Mouse (Mus musculus): ENCODE data around the gene Tmem230. TPM values are rescaled to one million over a fixed set of nuclear protein-coding genes. Genes with fewer than 3 reads are reported as not detected.

Gene Tmem230
- total RNA-seq, 2 experiments from 2014 or later: 23.5 to 23.9 TPM

DNA sequence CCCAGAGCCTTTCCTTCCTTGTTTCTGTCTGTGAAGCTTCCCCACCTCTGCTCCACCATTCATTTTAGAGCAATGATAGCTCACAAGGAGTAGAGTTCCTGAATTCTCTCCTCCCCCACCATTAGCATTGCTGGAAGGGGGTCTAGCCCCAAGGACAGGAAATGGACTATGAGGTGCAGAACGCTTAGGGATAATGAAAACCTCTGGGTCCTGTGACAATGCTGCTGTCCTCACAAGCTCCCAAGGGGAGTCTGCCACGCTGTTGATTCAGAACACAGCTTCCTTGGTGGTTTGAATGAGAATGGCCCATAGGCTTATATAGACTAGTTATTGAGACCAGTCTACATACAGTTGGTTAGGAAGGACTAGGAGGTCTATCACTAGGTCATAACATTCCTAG lies 12.3 kb downstream of the Tmem230 start:
- intact Hi-C loops (cut with DNase I): loop anchor here (5.0 kb wide), 1 partner anchor 93 kb away; no protein-coding TSS in a partner anchor
- no peak for DNase-seq

GRCm38 (mm10) chr2:132233985-132234765 lies 13.4 kb downstream of the Tmem230 start:
- intact Hi-C loops (cut with DNase I): no loop called here
- DNase-seq: no peak

GRCm38 (mm10) chr2:132232413-132232945 lies 15.1 kb downstream of the Tmem230 start:
- intact Hi-C loops (cut with DNase I): no loop called here
- DNase-seq: no peak

GRCm38 (mm10) chr2:132224359-132224758 lies 23.2 kb downstream of the Tmem230 start:
- intact Hi-C loops (cut with DNase I): no loop called here
- DNase-seq: no peak

GRCm38 (mm10) chr2:132221611-132222073 lies 26.0 kb downstream of the Tmem230 start:
- no peak for DNase-seq
- intact Hi-C loops (cut with DNase I): no loop called here

- DNase-seq: no peak
- intact Hi-C loops (cut with DNase I): no loop called here
Measured at GRCm38 (mm10) chr2:132211995-132212656, 35.5 kb downstream of the Tmem230 start.

GRCm38 (mm10) chr2:132210806-132211312 lies 36.7 kb downstream of the Tmem230 start:
- no peak for DNase-seq
- intact Hi-C loops (cut with DNase I): no loop called here

GRCm38 (mm10) chr2:132208246-132208881 lies 39.2 kb downstream of the Tmem230 start:
- intact Hi-C loops (cut with DNase I): no loop called here
- no peak for DNase-seq

DNA sequence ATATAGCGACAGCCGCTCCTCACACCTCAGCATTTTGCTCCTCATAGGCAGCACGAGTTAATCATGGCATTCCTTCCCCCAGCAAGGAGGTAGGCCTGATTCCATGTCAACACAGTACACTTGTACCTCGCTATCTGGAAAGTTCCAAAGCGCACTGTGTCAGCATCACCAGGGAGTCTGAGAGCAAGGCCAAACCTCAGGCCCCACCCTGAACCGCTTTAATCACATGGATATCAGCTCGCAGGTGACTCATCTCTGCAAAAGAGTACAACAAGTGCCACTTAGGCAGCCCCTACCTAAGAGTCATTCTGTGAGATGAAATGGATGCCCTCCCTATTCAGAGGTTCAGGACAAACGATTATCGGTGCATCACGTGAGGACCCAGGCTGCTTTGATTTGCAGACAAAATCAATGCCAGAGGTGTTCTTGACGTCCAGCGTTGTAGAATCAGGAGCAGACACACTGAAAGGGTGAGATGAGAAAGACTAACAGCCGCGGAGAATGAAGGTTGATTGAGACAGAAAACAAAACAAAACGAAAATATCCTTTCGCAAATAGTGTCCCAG lies 41.2 kb downstream of the Tmem230 start:
- intact Hi-C loops (cut with DNase I): no loop called here
- DNase-seq: no peak

DNA sequence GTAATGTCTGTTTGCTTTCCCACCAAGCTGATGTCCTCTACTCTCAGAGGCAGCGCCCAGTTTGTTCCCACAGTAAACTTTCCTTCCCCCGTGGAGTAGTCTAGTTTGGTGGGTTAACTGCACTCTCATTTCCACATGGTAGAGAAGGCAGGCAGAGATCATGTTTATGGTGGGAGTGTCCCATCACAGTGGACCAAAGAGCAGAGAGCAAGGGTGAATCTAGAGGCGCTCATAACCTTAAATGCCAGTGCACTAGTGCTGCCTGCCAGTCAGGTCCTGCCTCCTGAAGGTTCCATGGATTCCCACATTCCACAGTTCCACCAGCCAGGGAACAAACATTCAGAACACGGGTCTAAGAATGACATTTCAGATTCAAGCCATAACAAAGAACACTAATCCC lies 42.1 kb downstream of the Tmem230 start:
- no peak for DNase-seq
- intact Hi-C loops (cut with DNase I): no loop called here

DNA sequence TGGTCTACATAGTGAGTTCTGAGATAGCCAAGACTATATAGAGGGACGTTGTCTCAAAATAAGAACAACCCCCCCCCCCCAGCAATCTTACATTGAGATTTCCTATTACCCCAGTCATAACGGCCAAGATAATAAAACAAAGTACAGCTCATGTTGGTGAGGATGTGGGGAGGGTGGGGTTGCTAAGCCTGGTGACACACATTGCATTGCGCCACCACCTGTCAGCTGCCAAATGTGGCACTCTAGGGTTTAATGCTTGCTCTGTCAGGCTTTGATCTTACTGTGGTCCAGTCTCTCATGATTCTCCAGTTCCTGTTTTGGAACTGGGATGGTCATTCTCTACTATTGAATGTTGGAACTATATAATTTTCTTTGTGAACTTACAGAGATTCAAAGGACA lies 43.8 kb downstream of the Tmem230 start:
- no peak for DNase-seq
- intact Hi-C loops (cut with DNase I): no loop called here

DNA sequence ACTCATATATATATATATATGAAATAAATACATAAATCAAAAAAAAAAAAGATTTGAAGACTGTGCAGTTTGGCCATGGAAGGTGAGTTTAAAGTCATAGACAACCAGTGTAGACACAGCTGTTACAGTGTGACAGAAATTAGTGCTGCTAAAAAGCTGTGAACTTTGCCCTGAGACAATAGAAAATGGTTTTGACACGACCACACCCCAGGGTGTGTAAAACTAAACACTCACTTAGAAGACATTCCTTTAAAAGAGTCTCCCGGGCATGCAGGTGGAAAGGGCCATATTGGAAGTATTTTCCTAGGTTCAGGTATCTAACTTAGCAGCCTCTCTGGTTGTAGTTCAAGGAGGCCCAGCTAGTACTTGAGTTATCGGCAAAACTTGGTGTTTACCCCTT lies 44.4 kb downstream of the Tmem230 start:
- no peak for DNase-seq
- intact Hi-C loops (cut with DNase I): no loop called here

DNA sequence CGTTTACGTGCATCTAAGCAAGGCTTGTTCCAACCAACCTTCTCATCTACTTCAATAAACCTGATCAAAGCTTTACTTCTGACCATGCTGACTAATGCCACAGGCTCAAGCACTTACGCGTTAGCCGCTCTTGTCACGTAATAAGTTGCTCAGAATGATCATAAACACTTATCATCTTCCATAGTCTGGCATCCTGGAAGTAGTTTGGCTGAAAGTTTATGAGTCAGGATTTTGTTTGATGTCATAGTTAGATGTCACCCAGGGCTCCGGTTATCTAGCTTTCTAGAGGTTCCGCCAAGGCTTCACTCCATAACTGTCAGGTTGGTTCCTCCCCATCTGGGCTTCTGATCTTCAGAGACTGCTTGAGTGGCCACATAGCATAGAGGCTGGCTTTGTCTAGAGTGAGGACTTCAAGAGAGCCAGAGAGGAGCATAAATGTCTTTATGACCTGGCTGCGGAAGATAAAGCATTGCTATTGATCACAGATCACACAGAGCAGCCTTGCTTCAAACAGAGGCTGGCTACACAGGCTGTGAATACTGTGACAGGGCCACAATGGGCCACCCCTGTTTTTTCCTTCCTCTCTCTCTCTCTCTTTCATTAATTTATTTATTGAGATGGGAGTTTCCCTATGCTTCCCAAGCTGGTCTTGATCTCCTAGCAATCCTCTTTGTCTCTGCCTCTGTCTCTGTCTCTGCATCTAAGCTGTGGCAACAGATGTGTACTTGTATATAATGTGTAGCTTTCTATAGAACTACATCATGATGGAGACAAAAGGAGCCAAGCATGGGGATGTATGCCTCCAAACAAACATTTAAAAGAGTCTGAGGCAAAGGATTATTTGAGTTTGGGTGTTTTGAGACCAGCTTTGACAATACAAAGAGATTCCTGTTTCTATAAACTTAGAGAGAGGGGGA lies 49.3 kb downstream of the Tmem230 start:
- DNase-seq: no peak
- intact Hi-C loops (cut with DNase I): no loop called here

DNA sequence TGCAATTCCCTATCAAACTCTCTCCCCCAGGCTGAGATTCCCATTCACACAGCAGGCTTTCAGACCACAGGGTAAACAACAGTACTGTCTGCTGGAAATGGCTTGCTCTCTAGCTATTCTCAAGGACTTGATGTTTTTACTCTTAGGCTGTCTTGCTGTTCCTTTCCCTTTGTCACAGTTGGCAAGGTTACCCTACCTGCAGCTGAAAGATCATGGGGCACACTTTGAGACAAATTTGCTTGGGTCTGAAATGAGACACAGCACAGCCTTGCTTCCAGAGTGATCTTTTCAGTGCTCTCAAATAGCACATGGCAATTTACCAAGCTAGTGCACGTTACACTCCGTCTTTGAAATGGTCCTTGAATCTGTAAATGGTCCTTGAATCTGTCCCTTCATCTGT lies 52.0 kb downstream of the Tmem230 start:
- intact Hi-C loops (cut with DNase I): no loop called here
- no peak for DNase-seq

DNA sequence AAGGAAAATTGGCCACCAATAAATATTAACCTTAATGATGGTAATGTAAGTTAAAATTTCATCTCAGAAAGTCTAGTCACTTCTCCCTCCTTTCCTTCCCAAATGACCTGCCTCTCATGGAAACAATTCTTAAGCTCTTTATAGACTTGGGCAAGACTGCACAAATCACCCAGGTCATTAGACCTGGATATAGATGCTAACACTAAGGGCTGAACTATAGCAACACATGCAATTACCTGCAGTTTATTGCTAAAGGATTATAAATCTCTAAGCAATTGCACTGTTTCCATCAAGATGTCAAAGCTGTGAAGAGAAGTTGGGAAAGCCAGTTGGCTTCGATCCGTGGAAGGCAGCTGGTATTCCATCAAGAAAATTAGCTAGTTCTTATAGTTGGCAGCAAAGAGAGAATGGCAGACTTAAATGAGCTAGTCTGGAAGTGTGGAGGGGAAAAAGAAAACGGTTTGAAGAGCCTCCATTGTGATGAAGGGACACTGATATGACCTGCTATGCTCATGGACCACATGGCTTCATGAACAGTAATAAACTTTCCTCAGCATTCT lies 56.9 kb downstream of the Tmem230 start:
- DNase-seq: no peak
- intact Hi-C loops (cut with DNase I): no loop called here

Measured in left cerebral cortex, postnatal 4 days (tissue).